Mouse (Mus musculus): Measurements from ENCODE around the gene Scaf4. TPM values are rescaled to one million over a fixed set of nuclear protein-coding genes. Genes with fewer than 3 reads are reported as not detected.
"Not testable (repeated sequence)": the region's sequence is repeated elsewhere in the genome, so short reads cannot be mapped to it uniquely, and the experiment has no call there.

Gene Scaf4
- polyA plus RNA-seq, 1 experiment from 2014 or later: 24.5 TPM

DNA sequence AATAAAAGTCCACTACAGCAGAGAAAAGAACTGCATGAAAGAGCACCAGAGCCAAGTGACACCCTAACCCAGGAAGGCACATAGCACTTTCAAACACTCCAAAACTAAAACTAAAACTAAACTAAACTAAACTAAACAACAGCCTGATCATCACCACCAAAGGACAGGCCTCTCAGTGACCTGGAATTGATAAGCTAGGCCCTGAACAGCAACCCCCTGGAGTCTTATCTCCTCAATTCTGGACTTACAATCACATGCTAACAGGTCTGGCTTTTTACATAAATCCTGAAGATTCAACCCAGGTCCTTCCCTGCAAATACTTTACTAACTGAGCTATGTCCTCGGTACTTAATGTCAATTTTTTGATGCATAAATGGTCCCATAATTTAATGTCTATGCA, 19.2 kb downstream of the Scaf4 start:
- ATAC-seq (replicated peaks; ENCODE audit: insufficient number of reproducible peaks, low FRiP score, low TSS enrichment, low read depth): no peak
- no peak for DNase-seq (ENCODE audit: low spot score)
- no peak overlapping the region for H3K9ac ChIP-seq (replicated peaks; ENCODE audit: low read length)
- no peaks in the 10 kb centered on the region for H3K27me3 ChIP-seq (ENCODE audit: control insufficient read depth, insufficient read depth, low read length)
- 86% methylated on average over 1 of the region's 1 CpGs for WGBS
- H3K4me1 ChIP-seq (ENCODE audit: control insufficient read depth, insufficient read depth, low read length): no peaks in the 10 kb centered on the region
- H3K27ac ChIP-seq (replicated peaks; ENCODE audit: low read depth, low read length): no peak overlapping the region
- no peaks in the 10 kb centered on the region for H3K36me3 ChIP-seq (replicated peaks; ENCODE audit: control insufficient read depth, insufficient read depth, low read depth, low read length)
- no peak overlapping the region for H3K4me2 ChIP-seq (ENCODE audit: low read depth, low read length)
- H3K9me3 ChIP-seq (replicated peaks; ENCODE audit: control insufficient read depth, low read length): no peaks in the 10 kb centered on the region
- no peak overlapping the region for H3K4me3 ChIP-seq (ENCODE audit: low read depth, low read length)

DNA sequence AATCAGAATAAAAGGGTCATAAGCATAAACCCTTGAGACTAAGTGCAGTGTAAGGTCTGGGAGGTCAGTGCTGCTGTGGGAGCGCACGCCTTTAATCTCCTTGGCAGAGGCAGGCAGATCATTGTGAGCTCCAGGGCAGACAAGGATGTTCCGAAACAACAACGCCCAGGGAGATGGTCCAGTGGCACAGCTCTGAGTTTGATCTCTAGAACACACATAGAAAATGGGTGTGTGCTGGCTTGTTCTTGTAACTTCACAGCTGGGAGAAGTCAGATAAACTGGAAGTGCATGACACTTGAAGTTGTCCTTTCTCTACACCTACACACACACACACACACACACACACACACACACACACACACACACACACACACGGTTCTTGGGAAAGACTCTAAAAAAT, 20.3 kb downstream of the Scaf4 start:
- Histone ChIP-seq H3K9me3 (replicated peaks; ENCODE audit: control insufficient read depth, low read length) (no peaks in the 10 kb centered on the region), H3K4me1 (ENCODE audit: control insufficient read depth, insufficient read depth, low read length) (no peaks in the 10 kb centered on the region), H3K27ac (replicated peaks; ENCODE audit: low read depth, low read length) (no peak overlapping the region), H3K27me3 (ENCODE audit: control insufficient read depth, insufficient read depth, low read length) (no peaks in the 10 kb centered on the region), H3K36me3 (replicated peaks; ENCODE audit: control insufficient read depth, insufficient read depth, low read depth, low read length) (no peaks in the 10 kb centered on the region), H3K9ac (replicated peaks; ENCODE audit: low read length) (no peak overlapping the region), H3K4me3 (ENCODE audit: low read depth, low read length) (no peak overlapping the region), H3K4me2 (ENCODE audit: low read depth, low read length) (no peak overlapping the region)
- DNase-seq (ENCODE audit: low spot score) (no peak), ATAC-seq (replicated peaks; ENCODE audit: insufficient number of reproducible peaks, low FRiP score, low TSS enrichment, low read depth) (no peak)
- 90% methylated on average over 5 of the region's 5 CpGs for whole genome bisulfite sequencing

DNA sequence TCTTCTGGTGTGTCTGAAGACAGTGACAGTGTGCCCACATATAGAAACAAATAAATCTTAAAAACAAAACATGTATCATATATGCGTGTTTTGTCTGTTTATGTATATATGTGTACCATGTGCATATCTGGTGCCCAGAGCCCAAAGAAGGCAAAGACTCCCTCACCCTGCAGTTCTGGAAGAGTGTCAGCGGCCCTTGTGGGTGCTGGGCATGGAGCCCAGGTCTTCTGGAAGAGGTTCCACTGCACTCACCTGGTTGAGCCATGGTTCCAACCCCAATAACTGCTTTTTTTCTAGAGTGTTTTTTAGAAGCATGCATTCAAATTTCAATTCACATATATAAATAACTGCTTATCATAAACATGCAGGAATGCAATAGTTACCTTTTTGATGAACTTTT, 22.5 kb downstream of the Scaf4 start:
- no peaks in the 10 kb centered on the region for H3K9me3 ChIP-seq (replicated peaks; ENCODE audit: control insufficient read depth, low read length)
- no peak for DNase-seq (ENCODE audit: low spot score)
- no peaks in the 10 kb centered on the region for H3K4me1 ChIP-seq (ENCODE audit: control insufficient read depth, insufficient read depth, low read length)
- H3K27me3 ChIP-seq (ENCODE audit: control insufficient read depth, insufficient read depth, low read length): no peaks in the 10 kb centered on the region
- H3K27ac ChIP-seq (replicated peaks; ENCODE audit: low read depth, low read length): no peak overlapping the region
- 97% methylated on average over 2 of the region's 2 CpGs for WGBS
- no peak overlapping the region for H3K9ac ChIP-seq (replicated peaks; ENCODE audit: low read length)
- H3K4me2 ChIP-seq (ENCODE audit: low read depth, low read length): no peak overlapping the region
- ATAC-seq (replicated peaks; ENCODE audit: insufficient number of reproducible peaks, low FRiP score, low TSS enrichment, low read depth): no peak
- 0 out of 2 replicates have a peak, but pooled peaks cover 2% of the 10 kb centered on the region for H3K36me3 ChIP-seq (replicated peaks; ENCODE audit: control insufficient read depth, insufficient read depth, low read depth, low read length)
- no peak overlapping the region for H3K4me3 ChIP-seq (ENCODE audit: low read depth, low read length)

DNA sequence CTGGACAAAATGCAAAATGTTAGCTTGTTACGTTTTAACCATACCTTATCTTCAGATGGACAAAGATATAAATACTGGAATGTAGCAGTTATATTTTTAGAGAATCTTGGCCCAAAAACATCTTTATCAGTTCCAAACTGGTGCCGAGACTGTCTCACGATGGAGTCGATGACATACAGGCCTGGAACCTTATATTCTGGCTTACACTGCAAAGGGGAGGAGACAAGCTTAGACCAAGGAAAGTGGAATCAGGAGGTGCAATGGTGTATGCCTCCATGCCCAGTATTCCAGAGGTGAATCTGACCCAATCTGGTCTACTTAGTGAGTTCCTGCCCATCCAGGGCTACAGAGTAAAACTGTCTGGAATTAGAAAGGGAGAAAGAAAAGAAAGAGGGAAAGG, 24.2 kb downstream of the Scaf4 start:
- no peak overlapping the region for H3K9ac ChIP-seq (replicated peaks; ENCODE audit: low read length)
- H3K4me2 ChIP-seq (ENCODE audit: low read depth, low read length): no peak overlapping the region
- DNase-seq (ENCODE audit: low spot score) (no peak), ATAC-seq (replicated peaks; ENCODE audit: insufficient number of reproducible peaks, low FRiP score, low TSS enrichment, low read depth) (no peak)
- no peaks in the 10 kb centered on the region for H3K4me1 ChIP-seq (ENCODE audit: control insufficient read depth, insufficient read depth, low read length)
- peaks cover 5% of the 10 kb centered on the region for H3K36me3 ChIP-seq (replicated peaks; ENCODE audit: control insufficient read depth, insufficient read depth, low read depth, low read length)
- no peaks in the 10 kb centered on the region for H3K27me3 ChIP-seq (ENCODE audit: control insufficient read depth, insufficient read depth, low read length)
- H3K9me3 ChIP-seq (replicated peaks; ENCODE audit: control insufficient read depth, low read length): no peaks in the 10 kb centered on the region
- 95% methylated on average over 4 of the region's 4 CpGs for WGBS
- H3K27ac ChIP-seq (replicated peaks; ENCODE audit: low read depth, low read length): no peak overlapping the region
- no peak overlapping the region for H3K4me3 ChIP-seq (ENCODE audit: low read depth, low read length)

DNA sequence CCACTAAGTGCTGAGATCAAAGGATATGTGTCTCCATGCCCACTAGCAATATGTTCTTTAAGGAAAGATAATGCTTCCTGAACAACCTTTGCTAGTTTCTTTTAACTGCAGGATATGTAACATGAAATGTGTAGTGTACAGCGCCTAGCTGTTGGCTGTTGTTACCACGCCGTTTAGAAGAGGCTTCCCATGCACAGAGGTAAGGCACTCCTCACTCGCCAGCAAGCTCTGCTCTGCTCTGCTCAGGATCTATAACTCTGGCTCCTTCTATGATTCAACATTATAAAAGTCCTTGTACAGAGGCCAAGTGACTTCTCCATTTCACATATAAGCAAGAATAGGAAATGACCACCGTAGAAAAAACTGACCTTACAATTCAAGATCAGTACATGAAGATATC, 24.7 kb downstream of the Scaf4 start:
- no peaks in the 10 kb centered on the region for H3K4me1 ChIP-seq (ENCODE audit: control insufficient read depth, insufficient read depth, low read length)
- no peak overlapping the region for H3K4me2 ChIP-seq (ENCODE audit: low read depth, low read length)
- DNase-seq (ENCODE audit: low spot score) (no peak), ATAC-seq (replicated peaks; ENCODE audit: insufficient number of reproducible peaks, low FRiP score, low TSS enrichment, low read depth) (no peak)
- H3K4me3 ChIP-seq (ENCODE audit: low read depth, low read length): no peak overlapping the region
- WGBS: 96% methylated on average over 5 of the region's 5 CpGs
- H3K9me3 ChIP-seq (replicated peaks; ENCODE audit: control insufficient read depth, low read length): no peaks in the 10 kb centered on the region
- no peaks in the 10 kb centered on the region for H3K27me3 ChIP-seq (ENCODE audit: control insufficient read depth, insufficient read depth, low read length)
- H3K27ac ChIP-seq (replicated peaks; ENCODE audit: low read depth, low read length): no peak overlapping the region
- H3K9ac ChIP-seq (replicated peaks; ENCODE audit: low read length): no peak overlapping the region
- peaks cover 5% of the 10 kb centered on the region for H3K36me3 ChIP-seq (replicated peaks; ENCODE audit: control insufficient read depth, insufficient read depth, low read depth, low read length)

DNA sequence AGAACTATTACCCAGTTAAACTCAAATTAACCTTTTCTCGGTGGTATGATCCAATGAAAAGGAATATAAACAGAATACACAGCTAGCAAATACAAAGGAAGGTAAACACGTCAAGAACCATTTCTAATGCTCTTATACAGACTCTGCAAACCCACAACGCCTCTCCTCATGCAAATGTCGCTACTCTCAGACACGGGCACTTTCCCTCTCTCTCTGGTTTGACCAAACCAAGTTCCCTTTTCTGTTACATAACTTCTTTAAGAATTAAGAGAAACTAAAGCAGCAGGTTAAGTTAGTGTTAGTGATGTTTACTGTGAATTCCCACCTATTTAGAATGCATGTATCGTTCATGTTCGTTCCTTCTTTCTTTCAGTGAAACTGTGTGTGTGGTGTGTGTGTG, 25.4 kb downstream of the Scaf4 start:
- Histone ChIP-seq H3K4me1 (ENCODE audit: control insufficient read depth, insufficient read depth, low read length) (no peaks in the 10 kb centered on the region), H3K36me3 (replicated peaks; ENCODE audit: control insufficient read depth, insufficient read depth, low read depth, low read length) (peaks cover 5% of the 10 kb centered on the region), H3K4me2 (ENCODE audit: low read depth, low read length) (no peak overlapping the region), H3K27ac (replicated peaks; ENCODE audit: low read depth, low read length) (no peak overlapping the region), H3K9ac (replicated peaks; ENCODE audit: low read length) (no peak overlapping the region), H3K27me3 (ENCODE audit: control insufficient read depth, insufficient read depth, low read length) (no peaks in the 10 kb centered on the region), H3K4me3 (ENCODE audit: low read depth, low read length) (no peak overlapping the region), H3K9me3 (replicated peaks; ENCODE audit: control insufficient read depth, low read length) (no peaks in the 10 kb centered on the region)
- no peak for DNase-seq (ENCODE audit: low spot score)
- WGBS: 91% methylated on average over 7 of the region's 7 CpGs
- ATAC-seq (replicated peaks; ENCODE audit: insufficient number of reproducible peaks, low FRiP score, low TSS enrichment, low read depth): no peak

DNA sequence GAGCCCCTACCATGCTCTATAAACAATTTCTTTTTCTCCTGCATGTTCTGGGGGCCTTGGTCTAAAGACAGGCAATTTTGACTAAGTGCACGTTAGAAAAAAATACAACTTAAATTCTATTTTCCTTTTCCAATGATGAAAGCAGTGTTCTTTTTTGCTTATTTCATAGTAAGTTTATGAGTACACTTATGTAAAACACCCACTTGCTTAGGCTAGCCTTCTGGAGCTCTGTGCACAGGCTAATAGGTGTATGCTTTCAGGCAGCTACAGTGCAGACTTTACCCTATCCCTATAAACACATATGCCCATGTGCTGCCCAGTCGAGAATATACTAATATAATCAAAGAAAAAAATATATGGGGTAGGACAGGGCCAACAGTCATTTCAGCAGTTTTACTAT, 31.8 kb downstream of the Scaf4 start:
- no peak overlapping the region for H3K9ac ChIP-seq (replicated peaks; ENCODE audit: low read length)
- H3K27ac ChIP-seq (replicated peaks; ENCODE audit: low read depth, low read length): no peak overlapping the region
- 88% methylated on average over 2 of the region's 2 CpGs for WGBS
- H3K36me3 ChIP-seq (replicated peaks; ENCODE audit: control insufficient read depth, insufficient read depth, low read depth, low read length): peaks cover 8% of the 10 kb centered on the region
- H3K4me3 ChIP-seq (ENCODE audit: low read depth, low read length): no peak overlapping the region
- DNase-seq (ENCODE audit: low spot score): no peak
- H3K27me3 ChIP-seq (ENCODE audit: control insufficient read depth, insufficient read depth, low read length): no peaks in the 10 kb centered on the region
- H3K4me1 ChIP-seq (ENCODE audit: control insufficient read depth, insufficient read depth, low read length): no peaks in the 10 kb centered on the region
- H3K9me3 ChIP-seq (replicated peaks; ENCODE audit: control insufficient read depth, low read length): no peaks in the 10 kb centered on the region
- no peak for ATAC-seq (replicated peaks; ENCODE audit: insufficient number of reproducible peaks, low FRiP score, low TSS enrichment, low read depth)
- H3K4me2 ChIP-seq (ENCODE audit: low read depth, low read length): no peak overlapping the region

DNA sequence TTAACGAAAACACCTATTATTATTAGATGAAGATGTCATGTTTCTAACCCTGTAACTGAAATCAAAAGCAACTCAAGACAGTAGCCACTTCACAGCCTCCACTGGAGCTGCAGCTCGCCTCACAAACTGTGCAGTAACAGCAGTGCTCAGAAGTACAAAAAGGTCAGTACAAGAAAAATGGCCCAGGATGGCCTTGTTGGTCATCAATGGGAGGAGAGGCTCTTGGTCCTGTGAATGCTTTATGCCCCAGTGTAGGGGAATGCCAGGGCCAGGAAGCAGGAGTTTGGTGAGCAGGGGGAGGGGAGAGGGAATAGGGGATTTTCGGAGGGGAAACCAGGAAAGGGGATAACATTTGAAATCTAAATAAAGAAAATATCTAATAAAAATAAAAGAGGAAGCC, 33.0 kb downstream of the Scaf4 start:
- WGBS: 90% methylated on average over 3 of the region's 3 CpGs
- not testable (repeated sequence) for DNase-seq (ENCODE audit: low spot score); H3K9ac ChIP-seq (replicated peaks; ENCODE audit: low read length); H3K4me1 ChIP-seq (ENCODE audit: control insufficient read depth, insufficient read depth, low read length); H3K27me3 ChIP-seq (ENCODE audit: control insufficient read depth, insufficient read depth, low read length); ATAC-seq (replicated peaks; ENCODE audit: insufficient number of reproducible peaks, low FRiP score, low TSS enrichment, low read depth); H3K9me3 ChIP-seq (replicated peaks; ENCODE audit: control insufficient read depth, low read length); H3K36me3 ChIP-seq (replicated peaks; ENCODE audit: control insufficient read depth, insufficient read depth, low read depth, low read length); H3K27ac ChIP-seq (replicated peaks; ENCODE audit: low read depth, low read length); H3K4me3 ChIP-seq (ENCODE audit: low read depth, low read length); H3K4me2 ChIP-seq (ENCODE audit: low read depth, low read length)

Data from embryonic facial prominence, embryonic 11.5 days (tissue).